Mouse (Mus musculus) ZHBTc4 (cell line): Measurements from ENCODE around the gene Batf2.
"Not testable (repeated sequence)": the region's sequence is repeated elsewhere in the genome, so short reads cannot be mapped to it uniquely, and the experiment has no call there.

Experiments
- DNase-seq: peaks from one replicate; pipeline ENCODE4 v3.0.0-alpha.2; 2011; ENCODE audit warnings: low read depth, low spot score

Gene Batf2

GRCm38 (mm10) chr19:6132171-6132827 is 8.5 kb upstream of the Batf2 start:
- no peak for DNase-seq

- DNase-seq: not testable (repeated sequence)
These were observed 7.6 kb upstream of the Batf2 start for GRCm38 (mm10) chr19:6133197-6133596.

- no peak for DNase-seq
These were observed 4.4 kb upstream of the Batf2 start for GRCm38 (mm10) chr19:6136397-6136796.

- no peak for DNase-seq
These were observed 1.1 kb upstream of the Batf2 start for GRCm38 (mm10) chr19:6139701-6140100.

- no peak for DNase-seq
These were observed 457 bp upstream of the Batf2 start for GRCm38 (mm10) chr19:6140374-6140677.

GRCm38 (mm10) chr19:6141394-6141749 is 589 bp downstream of the Batf2 start, which contains the start of gene Arl2:
Gene Arl2 (minus strand): TSS chr19:6141548.
- peak; percentile 96 for DNase-seq

- DNase-seq: no peak
These were observed 4.1 kb downstream of the Batf2 start for GRCm38 (mm10) chr19:6144842-6145241.

GRCm38 (mm10) chr19:6155174-6155573 is 14.4 kb downstream of the Batf2 start:
- DNase-seq: no peak

GRCm38 (mm10) chr19:6156372-6156771 is 15.6 kb downstream of the Batf2 start:
- no peak for DNase-seq

- no peak for DNase-seq
These were observed 16.4 kb downstream of the Batf2 start for GRCm38 (mm10) chr19:6157220-6157619.

- DNase-seq: peak; percentile 34
These were observed 23.2 kb downstream of the Batf2 start for GRCm38 (mm10) chr19:6163872-6164547.

GRCm38 (mm10) chr19:6166750-6167149 is 26.0 kb downstream of the Batf2 start:
- peak; percentile 61 for DNase-seq

GRCm38 (mm10) chr19:6171215-6171614 is 30.4 kb downstream of the Batf2 start:
- peak; percentile 35 for DNase-seq

GRCm38 (mm10) chr19:6174771-6175170 is 34.0 kb downstream of the Batf2 start:
- DNase-seq: no peak

- no peak for DNase-seq
These were observed 38.0 kb downstream of the Batf2 start for GRCm38 (mm10) chr19:6178775-6179174.

- peak; percentile 58 for DNase-seq
These were observed 40.8 kb downstream of the Batf2 start for GRCm38 (mm10) chr19:6181629-6182028.

- DNase-seq: no peak
These were observed 41.8 kb downstream of the Batf2 start for GRCm38 (mm10) chr19:6182534-6182933.

GRCm38 (mm10) chr19:6184131-6184530 is 43.3 kb downstream of the Batf2 start, which contains the start of gene Majin:
Gene Majin (plus strand): TSS chr19:6184388.
- DNase-seq: peak; percentile 88

GRCm38 (mm10) chr19:6204265-6204664 is 63.5 kb downstream of the Batf2 start:
- DNase-seq: no peak

- DNase-seq: no peak
These were observed 65.9 kb downstream of the Batf2 start for GRCm38 (mm10) chr19:6206716-6207115.

- DNase-seq: no peak
These were observed 75.4 kb downstream of the Batf2 start for GRCm38 (mm10) chr19:6216046-6216705.

GRCm38 (mm10) chr19:6218606-6219005 is 77.8 kb downstream of the Batf2 start:
- no peak for DNase-seq
